21 mouse cellular contexts compared by ENCODE assay signal in the genomic region with DNA sequence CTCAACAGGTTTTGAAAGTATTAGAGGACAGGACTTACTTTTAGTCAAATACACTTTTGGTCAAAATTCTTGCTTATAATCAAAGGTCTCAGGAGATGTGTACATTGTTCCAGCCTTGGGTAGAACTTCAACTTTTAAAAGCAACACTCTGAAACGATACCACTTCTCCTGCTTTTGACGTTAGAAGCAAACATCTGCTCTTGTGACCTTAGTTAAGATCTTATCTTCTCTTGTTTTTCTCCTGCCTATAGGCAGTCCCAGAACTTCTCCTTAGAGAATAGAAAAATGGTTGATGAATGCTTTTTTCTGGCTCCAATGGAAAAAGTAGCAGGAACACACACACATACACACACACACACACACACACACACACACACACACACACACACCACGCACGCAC. TPM values are rescaled to one million over a fixed set of nuclear protein-coding genes. Genes with fewer than 3 reads are reported as not detected.
A peak's percentile ranks its signal among the peaks of the same experiment; 100 is the strongest.
DNase-seq lines count a peak whose midpoint lies in the region; ATAC-seq and TF ChIP-seq lines count a peak whose summit lies in the region.
"Had no signal": no experiment of that assay in that cellular context is flagged by ENCODE, and none has a peak within 500 bp of the region (broad histone marks: within the 10 kb centered on the region; RNA-seq: fewer than 3 reads in every experiment).

No protein-coding gene starts in this region.

- no peaks in the 10 kb centered on the region for H3K27me3 ChIP-seq in thymus, adult 2 months (ENCODE audit: control insufficient read depth, insufficient read depth, low read length)
- no peaks in the 10 kb centered on the region for H3K27me3 ChIP-seq in hindbrain, embryonic 10.5 days (ENCODE audit: insufficient read depth, poor library complexity, severe bottlenecking)
- H3K27me3 ChIP-seq: embryonic facial prominence, embryonic 12.5 days; forebrain, embryonic 13.5 days; forebrain, embryonic 15.5 days had no signal

- DNase-seq in thymus, postnatal 0 days (ENCODE audit: low spot score), result peak; percentile 17
- DNase-seq in thymus, adult 2 months, result no peak
- DNase-seq in ovary, postnatal 36 days (ENCODE audit: low spot score), result no peak
- no peak for DNase-seq in neural tube, embryonic 10.5 days (ENCODE audit: extremely low spot score, low spot score)
- DNase-seq in hindbrain, embryonic 10.5 days (ENCODE audit: low spot score), result no peak
- DNase-seq: adrenal gland, adult 2 months; adrenal gland, postnatal 10 days; adrenal gland, postnatal 25 days; B cell, adult 2 months; cerebellum, adult 11 months; cerebellum, adult 18-20 months; cerebellum, adult 8-10 months; cerebellum, postnatal 10 days; cerebellum, postnatal 25 days; forebrain, postnatal 0 days had no signal

- no peak for TF ChIP-seq POLR2A in thymus, adult 2 months (IDR thresholded peaks at IDR 0.05; ENCODE audit: control insufficient read depth, extremely low read depth, insufficient read depth, low read length, poor library complexity)

- ATAC-seq in CD4-positive, CD25-positive, alpha-beta regulatory T cell, adult 4 months, result peak; percentile 75
- ATAC-seq in inflammation-experienced regulatory T-cells, adult 6 months, result peak; percentile 48
- ATAC-seq: forebrain, embryonic 13.5 days; forebrain, embryonic 15.5 days; forebrain, postnatal 0 days had no signal

- no peaks in the 10 kb centered on the region; the same call in 1 of the 2 replicates for H3K4me1 ChIP-seq in thymus, adult 2 months (replicated peaks; ENCODE audit: control insufficient read depth, insufficient read depth, low read length)
- H3K4me1 ChIP-seq in hindbrain, embryonic 10.5 days (replicated peaks), result no peaks in the 10 kb centered on the region
- H3K4me1 ChIP-seq: embryonic facial prominence, embryonic 10.5 days; embryonic facial prominence, embryonic 12.5 days; forebrain, embryonic 13.5 days; forebrain, embryonic 15.5 days had no signal

- H3K4me3 ChIP-seq in thymus, adult 2 months (ENCODE audit: control insufficient read depth, insufficient read depth, low read length), result no peak overlapping the region
- no peak overlapping the region for H3K4me3 ChIP-seq in hindbrain, embryonic 10.5 days
- H3K4me3 ChIP-seq: embryonic facial prominence, embryonic 10.5 days; embryonic facial prominence, embryonic 12.5 days; forebrain, embryonic 13.5 days; forebrain, embryonic 15.5 days had no signal

- H3K36me3 ChIP-seq in thymus, adult 2 months (ENCODE audit: control insufficient read depth, insufficient read depth, low read length), result no peaks in the 10 kb centered on the region
- no peaks in the 10 kb centered on the region for H3K36me3 ChIP-seq in hindbrain, embryonic 10.5 days
- H3K36me3 ChIP-seq: embryonic facial prominence, embryonic 10.5 days; embryonic facial prominence, embryonic 12.5 days; forebrain, embryonic 15.5 days had no signal

- WGBS in thymus, adult 2 months, result 36% methylated on average over 4 of the region's 4 CpGs
- WGBS in hindbrain, embryonic 10.5 days, result 86% methylated on average over 4 of the region's 4 CpGs

- H3K27ac ChIP-seq in thymus, adult 2 months (ENCODE audit: control insufficient read depth, insufficient read depth, low read length), result no peak overlapping the region
- no peak overlapping the region for H3K27ac ChIP-seq in hindbrain, embryonic 10.5 days
- H3K27ac ChIP-seq: embryonic facial prominence, embryonic 10.5 days; embryonic facial prominence, embryonic 12.5 days; forebrain, embryonic 13.5 days; forebrain, embryonic 15.5 days had no signal

- no peak for TF ChIP-seq CTCF in thymus, adult 2 months (IDR thresholded peaks at IDR 0.05; ENCODE audit: borderline replicate concordance, control insufficient read depth, extremely low read depth, insufficient read depth, low read length, poor library complexity)

- H3K9me3 ChIP-seq in hindbrain, embryonic 10.5 days, result no peaks in the 10 kb centered on the region
- H3K9me3 ChIP-seq: embryonic facial prominence, embryonic 10.5 days; embryonic facial prominence, embryonic 12.5 days; forebrain, embryonic 13.5 days had no signal

RNA-seq across cellular contexts. Expression of a gene that starts 18.2 kb away (rescaled TPM):
- polyA plus RNA-seq in thymus, postnatal 0 days (2015; fragmentation: Nextera tagmentation; extraction: Ambion mirVana), result 5.5 and 6.7 TPM in 2 replicates
- polyA plus RNA-seq in thymus, adult 2 months (2012; rRNA removed), result 34.0 and 37.9 TPM in 2 replicates
- 10 to 100 TPM; 29.1 to 36.7 TPM for polyA plus RNA-seq in CD4-positive, CD25-positive, alpha-beta regulatory T cell, adult 4 months (2017; shearing (Covaris generic))
- polyA plus RNA-seq in inflammation-experienced regulatory T-cells, adult 6 months (2017; shearing (Covaris generic)), result 10 to 100 TPM; 20.6 to 36.9 (median 27.7) TPM
- 3.3 TPM in 2 replicates for polyA plus RNA-seq in hindbrain, embryonic 10.5 days (2016; fragmentation: Nextera tagmentation; extraction: Ambion mirVana)

RNA-seq across cellular contexts. Expression of a gene that starts 57.0 kb away (rescaled TPM):
- 322 and 349 TPM in 2 replicates for polyA plus RNA-seq in thymus, postnatal 0 days (2015; fragmentation: Nextera tagmentation; extraction: Ambion mirVana)
- 13.8 and 16.0 TPM in 2 replicates for polyA plus RNA-seq in thymus, adult 2 months (2012; rRNA removed)
- 100 to 1,000 TPM; 346 to 495 TPM for polyA plus RNA-seq in CD4-positive, CD25-positive, alpha-beta regulatory T cell, adult 4 months (2017; shearing (Covaris generic))
- 100 to 1,000 TPM; 410 to 733 (median 423) TPM for polyA plus RNA-seq in inflammation-experienced regulatory T-cells, adult 6 months (2017; shearing (Covaris generic))
- 185 and 211 TPM in 2 replicates for polyA plus RNA-seq in hindbrain, embryonic 10.5 days (2016; fragmentation: Nextera tagmentation; extraction: Ambion mirVana)

Comparison
In these comparisons a context has a peak if more than half of its experiments do, and no peak if none do; other contexts are left out.
1. RNA of a gene that starts 57.0 kb away (polyA plus RNA-seq): 346 to 495 TPM in CD4-positive, CD25-positive, alpha-beta regulatory T cell, adult 4 months, 410 to 733 TPM in inflammation-experienced regulatory T-cells, adult 6 months, 322 to 349 TPM in thymus, postnatal 0 days and 185 to 211 TPM in hindbrain, embryonic 10.5 days; 13.8 to 16.0 TPM in thymus, adult 2 months; every median in the first group is over 10 times any median in the second.